Mouse (Mus musculus) lung, postnatal 0 days (tissue): ENCODE measurements at regions not wholly inside any gene's neighbourhood (a gene's known extent, or its start where the extent isn't known, plus 50 kb on each side); places are given as distances from the start of the nearest gene placed in this dataset.

Experiments
- CTCF ChIP-seq: IDR thresholded peaks from 2 replicates; pipeline ENCODE4 v1.5.1; 2016; ENCODE audit warnings: antibody characterized with exemption, mild to moderate bottlenecking
- EP300 ChIP-seq: IDR thresholded peaks from 2 replicates; pipeline ENCODE4 v1.6.1; 2016; ENCODE audit warnings: antibody characterized with exemption, mild to moderate bottlenecking, control low read depth

DNA sequence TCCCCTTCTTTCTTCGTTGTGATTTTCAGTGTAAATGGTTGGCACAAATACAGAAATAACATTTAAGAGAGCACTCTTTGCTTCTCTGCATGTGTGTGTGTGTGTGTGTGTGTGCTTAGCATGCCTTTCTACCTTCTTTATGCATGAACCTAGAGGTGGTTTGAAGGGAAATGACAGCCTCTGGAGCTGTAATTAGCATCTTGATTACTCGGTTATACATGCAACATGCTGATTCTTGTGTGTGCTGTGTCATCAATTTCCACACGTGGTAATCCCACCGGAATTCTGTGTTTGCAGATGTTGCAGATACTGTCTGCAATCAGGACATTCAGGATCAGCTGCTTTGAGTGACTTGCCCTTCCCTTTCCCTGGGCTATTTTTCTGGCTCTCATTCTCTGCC lies 51.7 kb upstream of the Kcna3 start:
- TF ChIP-seq CTCF (no peak), EP300 (no peak)
